Mouse (Mus musculus): ENCODE data around the gene Cwc22. TPM values are rescaled to one million over a fixed set of nuclear protein-coding genes. Genes with fewer than 3 reads are reported as not detected.

The Cwc22 gene
- 47.0 to 60.2 TPM (median 53.0 TPM) in 4 replicates for total RNA-seq (2023)

DNA sequence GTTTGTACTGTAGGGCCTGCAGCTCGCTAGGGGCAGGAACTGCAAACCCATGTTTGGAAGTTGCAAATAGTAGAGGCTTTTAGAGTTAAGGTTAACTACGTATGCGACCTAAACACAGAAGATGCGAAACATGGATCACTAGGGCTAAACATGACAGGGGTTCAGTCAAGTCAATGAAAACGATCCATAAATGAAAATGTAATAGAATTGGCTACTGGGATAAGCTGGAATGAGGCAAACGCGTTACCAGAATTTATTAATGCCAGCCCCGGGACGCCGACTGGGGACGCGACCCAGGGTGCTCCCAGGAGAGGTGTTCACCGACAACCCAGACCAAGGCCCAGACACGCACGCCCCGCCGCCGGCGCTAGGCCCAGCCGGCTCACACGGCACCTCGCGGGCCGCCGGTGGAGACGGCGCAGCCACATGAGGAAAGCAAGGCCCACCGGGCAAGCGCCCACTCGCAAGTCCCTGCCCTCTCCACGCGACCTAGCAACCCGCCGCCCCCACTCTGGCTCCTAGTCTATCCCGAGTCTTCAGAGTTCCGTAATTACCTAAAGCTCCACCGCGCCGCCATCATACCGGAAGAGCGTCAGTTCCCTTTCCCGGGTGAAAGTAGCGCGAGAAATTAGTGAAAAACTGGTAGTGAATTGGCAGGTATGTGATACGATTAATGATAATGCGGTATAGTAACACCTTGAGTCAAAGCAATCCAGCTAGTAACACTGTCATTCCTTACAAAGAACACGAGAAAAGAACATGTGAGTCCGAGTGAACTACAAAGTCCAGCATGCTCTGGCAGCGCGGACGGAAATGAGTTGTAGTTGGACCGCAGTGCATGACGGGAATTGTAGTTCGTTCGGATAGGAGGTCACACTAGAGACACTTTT is at the start of gene Cwc22:
Gene Cwc22, minus strand, starts transcription at position 780 of the 890 bp plus-strand sequence.

Other genes with a start within 250 kb of the Cwc22 start
- gene Zfp385b, start 126.7 kb downstream of the Cwc22 start, total RNA-seq (2023), result not detected in 4 replicates